ENCODE assay signal across 18 mouse cellular contexts in the genomic region with DNA sequence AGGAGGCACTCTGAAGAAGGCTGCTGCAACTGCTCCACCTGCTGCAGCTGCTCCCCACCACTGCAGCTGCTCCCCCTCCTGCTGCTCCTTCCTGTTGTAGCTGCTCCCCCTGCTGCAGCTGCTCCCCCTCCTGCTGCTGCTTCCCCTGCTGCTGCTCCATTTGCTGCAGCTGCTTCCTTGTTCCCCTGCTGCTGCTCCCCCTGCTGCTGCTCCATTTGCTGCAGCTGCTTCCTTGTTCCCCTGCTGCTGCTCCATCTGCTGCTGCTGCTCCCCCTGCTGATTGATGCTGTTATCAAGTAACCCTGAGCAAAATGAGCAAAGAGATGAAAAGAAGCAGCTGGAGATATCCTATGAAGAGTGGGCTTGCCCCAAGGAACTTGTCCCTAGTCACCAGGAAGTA. TPM values are rescaled to one million over a fixed set of nuclear protein-coding genes. Genes with fewer than 3 reads are reported as not detected.
DNase-seq lines count a peak whose midpoint lies in the region; ATAC-seq lines count a peak whose summit lies in the region.
"Had no signal": no experiment of that assay in that cellular context is flagged by ENCODE, and none has a peak within 500 bp of the region (broad histone marks: within the 10 kb centered on the region; RNA-seq: fewer than 3 reads in every experiment).

No protein-coding gene starts in this region.

- peaks cover 23% of the 10 kb centered on the region for H3K4me1 ChIP-seq in forebrain, embryonic 12.5 days
- H3K4me1 ChIP-seq in forebrain, embryonic 15.5 days: peaks cover 22% of the 10 kb centered on the region
- 0 out of 2 replicates have a peak, but pooled peaks cover under 1% of the 10 kb centered on the region for H3K4me1 ChIP-seq in neural tube, embryonic 11.5 days (ENCODE audit: control insufficient read depth, insufficient read depth, low read length)
- H3K4me1 ChIP-seq: lung, embryonic 15.5 days had no signal

- peaks cover 51% of the 10 kb centered on the region for H3K27me3 ChIP-seq in forebrain, embryonic 12.5 days
- H3K27me3 ChIP-seq in forebrain, embryonic 15.5 days: no peaks in the 10 kb centered on the region
- no peaks in the 10 kb centered on the region for H3K27me3 ChIP-seq in neural tube, embryonic 11.5 days (ENCODE audit: control insufficient read depth, insufficient read depth, low read length)
- H3K27me3 ChIP-seq: embryonic facial prominence, embryonic 13.5 days; limb, embryonic 15.5 days; lung, embryonic 15.5 days; neural tube, embryonic 13.5 days had no signal

- peaks cover 9% of the 10 kb centered on the region; the same call in 1 of the 2 replicates for H3K9me3 ChIP-seq in forebrain, embryonic 12.5 days
- H3K9me3 ChIP-seq in forebrain, embryonic 15.5 days: no peaks in the 10 kb centered on the region
- peaks cover 7% of the 10 kb centered on the region for H3K9me3 ChIP-seq in neural tube, embryonic 11.5 days (ENCODE audit: control insufficient read depth, low read length)
- H3K9me3 ChIP-seq: limb, embryonic 15.5 days; lung, embryonic 15.5 days; neural tube, embryonic 13.5 days had no signal

- 0 out of 2 replicates have a peak, but pooled peaks have one; percentile 36 for ATAC-seq in forebrain, embryonic 12.5 days (ENCODE audit: low FRiP score)
- no peak for ATAC-seq in forebrain, embryonic 15.5 days (replicated peaks)
- no peak for ATAC-seq in neural tube, embryonic 11.5 days (ENCODE audit: insufficient read depth, low FRiP score, low TSS enrichment)

- H3K36me3 ChIP-seq in forebrain, embryonic 12.5 days (replicated peaks): no peaks in the 10 kb centered on the region
- H3K36me3 ChIP-seq in forebrain, embryonic 15.5 days: no peaks in the 10 kb centered on the region
- no peaks in the 10 kb centered on the region for H3K36me3 ChIP-seq in neural tube, embryonic 11.5 days (ENCODE audit: control insufficient read depth, insufficient read depth, low read length)
- H3K36me3 ChIP-seq: embryonic facial prominence, embryonic 13.5 days; limb, embryonic 15.5 days; lung, embryonic 15.5 days; neural tube, embryonic 13.5 days had no signal

- H3K27ac ChIP-seq in forebrain, embryonic 12.5 days: 0 out of 2 replicates have a peak overlapping the region, but pooled peaks have one; percentile 36
- H3K27ac ChIP-seq in forebrain, embryonic 15.5 days (replicated peaks): no peak overlapping the region
- no peak overlapping the region for H3K27ac ChIP-seq in neural tube, embryonic 11.5 days (ENCODE audit: low read depth, low read length)
- H3K27ac ChIP-seq: embryonic facial prominence, embryonic 13.5 days; gastrocnemius, adult 2 months; limb, embryonic 15.5 days; lung, embryonic 15.5 days; neural tube, embryonic 13.5 days had no signal

- no peak overlapping the region for H3K4me3 ChIP-seq in forebrain, embryonic 12.5 days (replicated peaks)
- no peak overlapping the region for H3K4me3 ChIP-seq in forebrain, embryonic 15.5 days
- no peak overlapping the region for H3K4me3 ChIP-seq in neural tube, embryonic 11.5 days (ENCODE audit: low read depth, low read length)
- H3K4me3 ChIP-seq: embryonic facial prominence, embryonic 13.5 days; gastrocnemius, adult 2 months; limb, embryonic 15.5 days; lung, embryonic 15.5 days; neural tube, embryonic 13.5 days had no signal

- no peak overlapping the region for H3K9ac ChIP-seq in forebrain, embryonic 12.5 days
- no peak overlapping the region for H3K9ac ChIP-seq in forebrain, embryonic 15.5 days (replicated peaks)
- H3K9ac ChIP-seq in neural tube, embryonic 11.5 days (ENCODE audit: low read length): no peak overlapping the region
- H3K9ac ChIP-seq: embryonic facial prominence, embryonic 13.5 days; limb, embryonic 15.5 days; lung, embryonic 15.5 days; neural tube, embryonic 13.5 days had no signal

- DNase-seq in left cerebral cortex, postnatal 4 days: peak; percentile 32
- no peak for DNase-seq in left cerebral cortex, postnatal 14 days (ENCODE audit: low spot score in 2 of 2)
- peak; percentile 36 for DNase-seq in neural tube, embryonic 11.5 days (ENCODE audit: low spot score)
- no peak for DNase-seq in neural tube, embryonic 10.5 days (ENCODE audit: extremely low spot score, low spot score)
- DNase-seq in layer of hippocampus, adult 9-10 months (ENCODE audit: low spot score): no peak
- no peak for DNase-seq in urinary bladder, postnatal 36 days (ENCODE audit: low spot score in 2 of 2)
- DNase-seq: cerebellum, postnatal 14 days; gastrocnemius, adult 2 months; heart, adult 11 months; right cerebral cortex, postnatal 4 days; thymus, adult 2 months had no signal

- H3K4me2 ChIP-seq in forebrain, embryonic 12.5 days: no peak overlapping the region
- no peak overlapping the region for H3K4me2 ChIP-seq in forebrain, embryonic 15.5 days (replicated peaks)
- no peak overlapping the region for H3K4me2 ChIP-seq in neural tube, embryonic 11.5 days (ENCODE audit: low read depth)
- H3K4me2 ChIP-seq: embryonic facial prominence, embryonic 13.5 days; limb, embryonic 15.5 days; lung, embryonic 15.5 days; neural tube, embryonic 13.5 days had no signal

- intact Hi-C loops in left cerebral cortex, postnatal 4 days (cut with DNase I): no loop called here
- intact Hi-C loops in left cerebral cortex, postnatal 14 days (cut with DNase I): no loop called here

RNA-seq across cellular contexts. Expression of a gene that starts 8.3 kb away (rescaled TPM):
- polyA plus RNA-seq in forebrain, embryonic 12.5 days (2016; fragmentation: Nextera tagmentation; extraction: Ambion mirVana): 0.62 and 1.2 TPM in 2 replicates
- 0.64 and 1.7 TPM in 2 replicates for polyA plus RNA-seq in forebrain, embryonic 15.5 days (2015; fragmentation: Nextera tagmentation; extraction: Ambion mirVana)
- total RNA-seq in left cerebral cortex, postnatal 4 days (2021): under 1 TPM; 0.42 to 0.44 TPM
- under 1 TPM; 0.26 to 0.30 TPM for total RNA-seq in left cerebral cortex, postnatal 14 days (2021)
- polyA plus RNA-seq in neural tube, embryonic 11.5 days (2014; fragmentation: Nextera tagmentation; extraction: Ambion mirVana): 1.0 and 2.1 TPM in 2 replicates
- total RNA-seq: gastrocnemius, adult 2 months; megakaryocyte-erythroid progenitor cell, adult 5-6 weeks had no signal

Comparison
In these comparisons a context has a peak if more than half of its experiments do, and no peak if none do; other contexts are left out.
1. DNase-seq: peak in left cerebral cortex, postnatal 4 days (single experiment) and neural tube, embryonic 11.5 days (single experiment); none in left cerebral cortex, postnatal 14 days (0 of 2), neural tube, embryonic 10.5 days (single experiment), layer of hippocampus, adult 9-10 months (single experiment) and urinary bladder, postnatal 36 days (0 of 2).